11 mouse cellular contexts compared by ENCODE assay signal in the genomic region with DNA sequence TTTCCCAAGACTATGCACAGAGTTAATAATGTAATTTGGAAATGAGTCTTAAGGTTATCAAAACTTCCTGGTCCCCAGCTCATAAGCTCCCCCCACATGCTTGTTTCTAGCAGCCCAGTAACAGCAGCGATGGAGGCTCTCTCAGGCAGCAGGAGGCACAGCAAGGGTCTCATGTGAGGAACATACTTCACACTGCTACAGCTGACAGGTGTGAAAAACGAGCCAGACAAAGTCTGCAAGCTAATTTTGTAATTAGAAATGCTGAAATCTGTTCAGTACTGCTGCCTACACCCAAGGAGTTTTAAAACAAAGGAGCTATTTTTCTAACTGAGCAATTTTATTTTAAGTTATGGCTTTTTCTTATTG. TPM values are rescaled to one million over a fixed set of nuclear protein-coding genes. Genes with fewer than 3 reads are reported as not detected.
A peak's percentile ranks its signal among the peaks of the same experiment; 100 is the strongest.
DNase-seq lines count a peak whose midpoint lies in the region; ATAC-seq lines count a peak whose summit lies in the region.
"Had no signal": no experiment of that assay in that cellular context is flagged by ENCODE, and none has a peak within 500 bp of the region (broad histone marks: within the 10 kb centered on the region; RNA-seq: fewer than 3 reads in every experiment).

No protein-coding gene starts in this region.

- no peak overlapping the region for H3K9ac ChIP-seq in hindbrain, embryonic 16.5 days (ENCODE audit: low read depth, low read length)
- no peak overlapping the region for H3K9ac ChIP-seq in hindbrain, embryonic 13.5 days
- H3K9ac ChIP-seq: midbrain, embryonic 15.5 days had no signal

- no peak overlapping the region for H3K4me2 ChIP-seq in hindbrain, embryonic 16.5 days (ENCODE audit: low read length)
- no peak overlapping the region for H3K4me2 ChIP-seq in hindbrain, embryonic 13.5 days
- H3K4me2 ChIP-seq: midbrain, embryonic 15.5 days had no signal

- no peaks in the 10 kb centered on the region for H3K9me3 ChIP-seq in hindbrain, embryonic 16.5 days (ENCODE audit: control insufficient read depth, low read length)
- no peaks in the 10 kb centered on the region for H3K9me3 ChIP-seq in hindbrain, embryonic 13.5 days
- H3K9me3 ChIP-seq: G1E; midbrain, embryonic 15.5 days had no signal

- 18% methylated on average over 2 of the region's 2 CpGs for WGBS in hindbrain, embryonic 16.5 days
- WGBS in hindbrain, embryonic 13.5 days = 29% methylated on average over 2 of the region's 2 CpGs

- no peak overlapping the region for H3K4me3 ChIP-seq in hindbrain, embryonic 16.5 days (ENCODE audit: low read length)
- no peak overlapping the region for H3K4me3 ChIP-seq in hindbrain, embryonic 13.5 days
- H3K4me3 ChIP-seq: midbrain, embryonic 15.5 days had no signal

- no peaks in the 10 kb centered on the region for H3K27me3 ChIP-seq in hindbrain, embryonic 16.5 days (replicated peaks; ENCODE audit: control insufficient read depth, insufficient read depth, low read length)
- no peaks in the 10 kb centered on the region for H3K27me3 ChIP-seq in hindbrain, embryonic 13.5 days
- H3K27me3 ChIP-seq: midbrain, embryonic 15.5 days had no signal

- DNase-seq in brain, adult 2 months (ENCODE audit: low read depth, low spot score) = peak; percentile 62
- DNase-seq in brain, embryonic 18.5 days (ENCODE audit: low read depth, low spot score) = peak; percentile 50
- peak; percentile 18 for DNase-seq in right cerebral cortex, postnatal 14 days
- DNase-seq in ovary, adult 18-20 months (ENCODE audit: low spot score) = no peak
- no peak for DNase-seq in adrenal gland, postnatal 4 days (ENCODE audit: low spot score in 2 of 2)
- DNase-seq: gastrocnemius, postnatal 25 days; kidney, postnatal 25 days had no signal

- H3K4me1 ChIP-seq in hindbrain, embryonic 16.5 days (ENCODE audit: control insufficient read depth, insufficient read depth, low read depth, low read length) = peaks cover 8% of the 10 kb centered on the region
- H3K4me1 ChIP-seq in hindbrain, embryonic 13.5 days (replicated peaks) = peaks cover 27% of the 10 kb centered on the region

- no peak overlapping the region for H3K27ac ChIP-seq in hindbrain, embryonic 16.5 days (ENCODE audit: low read depth, low read length)
- no peak overlapping the region for H3K27ac ChIP-seq in hindbrain, embryonic 13.5 days
- H3K27ac ChIP-seq: midbrain, embryonic 15.5 days had no signal

- H3K36me3 ChIP-seq in hindbrain, embryonic 16.5 days (ENCODE audit: control insufficient read depth, insufficient read depth, low read length) = no peaks in the 10 kb centered on the region
- H3K36me3 ChIP-seq in hindbrain, embryonic 13.5 days = no peaks in the 10 kb centered on the region
- H3K36me3 ChIP-seq: midbrain, embryonic 15.5 days had no signal

- ATAC-seq in hindbrain, embryonic 16.5 days = peak; percentile 54; the same call in 1 of the 2 replicates
- ATAC-seq in hindbrain, embryonic 13.5 days (ENCODE audit: low FRiP score) = no peak
- ATAC-seq: midbrain, embryonic 15.5 days had no signal

RNA-seq across cellular contexts. Expression of a gene that starts 40.3 kb away (rescaled TPM):
- polyA plus RNA-seq in hindbrain, embryonic 16.5 days (2015; fragmentation: Nextera tagmentation; extraction: Ambion mirVana) = 7.5 and 8.1 TPM in 2 replicates
- polyA plus RNA-seq in hindbrain, embryonic 13.5 days (2015; fragmentation: Nextera tagmentation; extraction: Ambion mirVana) = 8.5 and 9.7 TPM in 2 replicates
- total RNA-seq in adrenal gland, postnatal 4 days (2021) = 10 to 100 TPM; 18.7 to 21.7 TPM

Comparison
In these comparisons a context has a peak if more than half of its experiments do, and no peak if none do; other contexts are left out.
1. DNase-seq: peak in brain, adult 2 months (single experiment), brain, embryonic 18.5 days (single experiment) and right cerebral cortex, postnatal 14 days (single experiment); none in ovary, adult 18-20 months (single experiment) and adrenal gland, postnatal 4 days (0 of 2).